Mouse (Mus musculus): ENCODE measurements at regions not wholly inside any gene's neighbourhood (a gene's known extent, or its start where the extent isn't known, plus 50 kb on each side); places are given as distances from the start of the nearest gene placed in this dataset.

- no peak for DNase-seq (ENCODE audit: low spot score)
Measured at GRCm38 (mm10) chr19:60032667-60033066, 89.2 kb upstream of the Rab11fip2 start.

GRCm38 (mm10) chr19:60030212-60030788 lies 86.8 kb upstream of the Rab11fip2 start:
- no peak for DNase-seq (ENCODE audit: low spot score)

- DNase-seq (ENCODE audit: low spot score): no peak
Measured at GRCm38 (mm10) chr19:60029720-60030119, 86.3 kb upstream of the Rab11fip2 start.

- no peak for DNase-seq (ENCODE audit: low spot score)
Measured at GRCm38 (mm10) chr19:60015614-60016300, 72.3 kb upstream of the Rab11fip2 start.

- no peak for DNase-seq (ENCODE audit: low spot score)
Measured at GRCm38 (mm10) chr19:59995557-59995956, 52.1 kb upstream of the Rab11fip2 start.

Data from gastrocnemius, adult 18-20 months (tissue).